Mouse (Mus musculus) E14TG2a.4 (cell line): ENCODE data around the gene Stat2.

Experiments used
- CTCF ChIP-seq: conservative IDR thresholded peaks from 2 replicates; pipeline ENCODE4 v1.5.1; 2014; ENCODE audit warnings: low read length
- NANOG ChIP-seq: IDR thresholded peaks from 2 replicates; pipeline ENCODE4 v1.6.1; 2014; ENCODE audit warnings: borderline replicate concordance, low read length, mixed read lengths
- POU5F1 ChIP-seq: IDR thresholded peaks from 2 replicates; pipeline ENCODE4 v1.6.1; 2014; ENCODE audit warnings: low read length, borderline replicate concordance

DNA sequence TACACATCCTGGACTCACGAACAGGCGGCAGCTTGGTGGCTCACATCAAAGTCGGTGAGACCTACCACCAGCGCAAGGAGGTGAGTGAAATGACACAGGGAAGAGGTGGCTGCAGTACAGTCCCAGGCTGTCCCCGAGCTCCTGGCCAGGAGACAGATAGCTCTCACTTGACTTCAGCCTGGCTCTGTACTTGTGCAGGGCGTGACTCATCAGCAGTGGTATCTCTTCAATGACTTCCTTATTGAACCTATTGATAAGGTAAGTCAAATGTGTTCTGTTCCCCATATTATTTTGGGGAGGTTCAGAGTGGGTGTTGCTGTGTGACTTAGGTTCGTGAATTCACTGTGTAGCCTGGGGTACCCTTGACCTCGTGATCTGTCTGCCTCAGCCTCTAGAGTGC lies 45.2 kb downstream of the Stat2 start:
- TF ChIP-seq CTCF (no peak), NANOG (no peak), POU5F1 (no peak)
